Mouse (Mus musculus) stomach, embryonic 15.5 days (tissue): ENCODE results near the gene Ank3. TPM values are rescaled to one million over a fixed set of nuclear protein-coding genes. Genes with fewer than 3 reads are reported as not detected.

Experiments used
- ATAC-seq: fragments of 200-750 bp; cut with Nextera tagmentation; 2 replicates; pipeline ENCODE4 v1.8.0; 2017; ENCODE audit warnings: low read depth, moderate number of reproducible peaks, moderate TSS enrichment; ENCODE audit not compliant: insufficient read depth, low FRiP score
- H3K27ac ChIP-seq: fragments of 300-500 bp; sonication (generic); 2 replicates; pipeline ENCODE4 v1.5.1; 2015; ENCODE audit warnings: mild to moderate bottlenecking, inconsistent platforms
- H3K27me3 ChIP-seq: fragments of 300-500 bp; sonication (generic); replicated peaks from 2 replicates; pipeline ENCODE4 v1.6.1; 2015; ENCODE audit warnings: inconsistent platforms
- H3K36me3 ChIP-seq: fragments of 300-500 bp; sonication (generic); 2 replicates; pipeline ENCODE4 v1.6.1; 2015; ENCODE audit warnings: inconsistent platforms
- H3K4me1 ChIP-seq: fragments of 300-500 bp; sonication (generic); 2 replicates; pipeline ENCODE4 v1.6.1; 2015; ENCODE audit warnings: inconsistent platforms
- H3K4me2 ChIP-seq: fragments of 300-500 bp; sonication (generic); 2 replicates; pipeline ENCODE4 v1.6.1; 2015; ENCODE audit warnings: mild to moderate bottlenecking, inconsistent platforms
- H3K4me3 ChIP-seq: fragments of 300-500 bp; sonication (generic); replicated peaks from 2 replicates; pipeline ENCODE4 v1.5.1; 2015; ENCODE audit warnings: inconsistent platforms
- H3K9ac ChIP-seq: fragments of 300-500 bp; sonication (generic); 2 replicates; pipeline ENCODE4 v1.6.1; 2015; ENCODE audit warnings: inconsistent platforms
- H3K9me3 ChIP-seq: fragments of 300-500 bp; sonication (generic); 2 replicates; pipeline ENCODE4 v1.6.1; 2016; ENCODE audit warnings: inconsistent platforms
- WGBS: fragments of 180-500 bp; shearing (Covaris S2); methylation state at CpG from one replicate; pipeline ENCODE4 v1.1.7; 2015; 5-methylcytosine and 5-hydroxymethylcytosine counted together
- polyA plus RNA-seq: library from polyadenylated mRNA; unstranded; fragments of >200 nt; fragmentation: Nextera tagmentation; extraction: Ambion mirVana; gene quantifications from 2 replicates; pipeline ENCODE4 v1.2.1, GENCODE M21; 2015

Gene Ank3
- polyA plus RNA-seq, 1 experiment from 2014 or later, result 33.0 TPM

DNA sequence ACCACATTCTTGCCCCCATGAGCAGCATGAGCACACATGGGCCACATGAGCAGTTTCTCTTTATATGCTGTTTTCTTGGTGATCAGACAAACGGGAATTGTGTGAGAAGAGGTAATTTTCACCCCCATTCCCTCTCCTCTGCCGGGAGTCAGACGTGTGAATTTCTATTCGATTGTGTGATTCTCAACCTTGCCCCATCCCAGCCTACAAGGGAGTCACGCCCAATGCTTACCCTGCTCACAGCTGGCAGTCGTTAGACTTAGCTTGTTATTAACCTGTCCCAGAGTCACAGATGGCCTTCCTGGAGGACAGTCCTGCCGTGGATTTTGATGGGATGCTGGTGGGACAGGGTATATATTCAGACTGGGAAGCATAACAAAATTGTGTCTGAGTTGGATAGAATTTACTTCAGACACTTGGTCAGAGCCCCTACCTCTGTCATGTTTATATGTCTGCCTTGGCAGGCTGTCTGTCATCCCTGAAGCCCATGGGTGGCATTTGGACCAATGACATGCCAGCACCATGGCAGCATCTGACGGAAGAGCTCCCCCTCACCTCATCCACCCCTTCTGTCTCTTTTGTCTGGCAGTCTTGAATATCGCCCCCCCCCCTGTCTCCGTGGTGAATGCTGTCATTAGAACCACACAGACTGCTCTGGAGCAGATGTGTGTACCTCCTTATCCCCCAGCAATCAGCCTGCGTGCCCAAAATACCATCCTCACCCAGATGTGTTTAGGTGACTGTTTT, 237.5 kb downstream of the Ank3 start:
- H3K27ac ChIP-seq, result no peak overlapping the region
- no peak overlapping the region for H3K4me3 ChIP-seq
- no peak overlapping the region for H3K4me2 ChIP-seq
- H3K9ac ChIP-seq, result no peak overlapping the region
- no peaks in the 10 kb centered on the region for H3K9me3 ChIP-seq
- no peaks in the 10 kb centered on the region for H3K36me3 ChIP-seq
- 55% methylated on average over 11 of the region's 11 CpGs for WGBS
- H3K27me3 ChIP-seq, result no peaks in the 10 kb centered on the region
- no peaks in the 10 kb centered on the region for H3K4me1 ChIP-seq
- no peak for ATAC-seq

DNA sequence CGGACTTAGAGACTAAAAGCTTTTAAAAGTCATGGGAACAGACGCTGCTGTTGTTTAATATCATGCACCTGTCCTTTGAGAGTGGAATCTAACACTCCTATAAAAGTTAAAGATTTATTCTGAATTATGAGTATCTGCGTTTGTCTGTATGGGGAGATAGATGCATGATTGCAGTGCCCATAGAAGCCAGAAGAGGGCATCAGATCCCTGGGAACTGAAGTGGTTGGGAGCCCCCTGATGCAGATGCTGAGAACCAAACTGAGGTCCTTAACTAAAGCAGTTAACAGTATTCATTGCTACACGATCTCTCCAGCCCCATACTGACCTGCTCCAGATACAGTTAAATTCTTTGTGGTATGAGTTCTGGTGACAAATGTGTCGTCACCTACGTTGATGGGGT, 240.6 kb downstream of the Ank3 start:
- WGBS, result 87% methylated on average over 6 of the region's 6 CpGs
- H3K4me1 ChIP-seq, result no peaks in the 10 kb centered on the region

GRCm38 (mm10) chr10:69640617-69641016, 242.0 kb downstream of the Ank3 start:
- Histone ChIP-seq H3K36me3 (no peaks in the 10 kb centered on the region), H3K9ac (no peak overlapping the region), H3K4me2 (no peak overlapping the region), H3K27ac (no peak overlapping the region), H3K9me3 (no peaks in the 10 kb centered on the region), H3K27me3 (no peaks in the 10 kb centered on the region), H3K4me1 (no peaks in the 10 kb centered on the region), H3K4me3 (no peak overlapping the region)
- 74% methylated on average over 4 of the region's 4 CpGs for WGBS
- no peak for ATAC-seq

More for the DNA sequence above, 240.6 kb downstream of the Ank3 start:
- Histone ChIP-seq H3K9me3 (no peaks in the 10 kb centered on the region), H3K36me3 (no peaks in the 10 kb centered on the region), H3K9ac (no peak overlapping the region), H3K27me3 (no peaks in the 10 kb centered on the region), H3K4me2 (no peak overlapping the region), H3K4me3 (no peak overlapping the region), H3K27ac (no peak overlapping the region)
- ATAC-seq, result no peak

DNA sequence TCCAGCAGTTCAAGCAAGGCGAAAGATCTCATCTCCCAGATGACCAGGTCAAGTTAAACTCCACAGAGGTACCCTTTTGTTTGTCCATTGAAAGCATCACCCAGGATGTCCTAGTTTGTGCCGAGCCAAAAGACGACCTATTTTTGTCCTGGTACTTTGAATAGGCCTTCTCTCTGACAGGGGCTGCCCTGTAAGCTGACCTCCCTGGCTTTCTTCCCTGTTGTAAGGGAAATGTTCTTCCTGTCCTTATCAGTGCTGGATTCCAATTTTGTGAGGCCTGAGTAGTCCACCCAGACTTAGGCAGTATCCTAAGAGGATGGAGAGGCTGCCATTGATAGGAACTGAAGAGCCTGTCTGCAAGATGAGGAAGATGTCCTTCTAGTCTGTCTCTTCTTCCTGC, 244.9 kb downstream of the Ank3 start:
- H3K9ac ChIP-seq, result no peak overlapping the region
- no peak for ATAC-seq
- H3K36me3 ChIP-seq, result no peaks in the 10 kb centered on the region
- H3K9me3 ChIP-seq, result no peaks in the 10 kb centered on the region
- H3K27me3 ChIP-seq, result no peaks in the 10 kb centered on the region
- no peaks in the 10 kb centered on the region for H3K4me1 ChIP-seq
- H3K27ac ChIP-seq, result no peak overlapping the region
- whole genome bisulfite sequencing, result 57% methylated on average over 3 of the region's 3 CpGs
- no peak overlapping the region for H3K4me2 ChIP-seq
- H3K4me3 ChIP-seq, result no peak overlapping the region

GRCm38 (mm10) chr10:69643986-69644385, 245.4 kb downstream of the Ank3 start:
- no peak overlapping the region for H3K4me2 ChIP-seq
- ATAC-seq, result no peak
- H3K4me3 ChIP-seq, result no peak overlapping the region
- no peaks in the 10 kb centered on the region for H3K27me3 ChIP-seq
- no peaks in the 10 kb centered on the region for H3K4me1 ChIP-seq
- H3K27ac ChIP-seq, result no peak overlapping the region
- WGBS, result 78% methylated on average over 6 of the region's 6 CpGs
- H3K9ac ChIP-seq, result no peak overlapping the region
- no peaks in the 10 kb centered on the region for H3K9me3 ChIP-seq
- no peaks in the 10 kb centered on the region for H3K36me3 ChIP-seq

GRCm38 (mm10) chr10:69645311-69645802, 246.8 kb downstream of the Ank3 start:
- Histone ChIP-seq H3K36me3 (no peaks in the 10 kb centered on the region), H3K4me3 (no peak overlapping the region), H3K27me3 (no peaks in the 10 kb centered on the region), H3K27ac (no peak overlapping the region), H3K9ac (no peak overlapping the region), H3K9me3 (no peaks in the 10 kb centered on the region), H3K4me1 (no peaks in the 10 kb centered on the region), H3K4me2 (no peak overlapping the region)
- WGBS, result 92% methylated on average over 5 of the region's 5 CpGs
- ATAC-seq, result no peak

GRCm38 (mm10) chr10:69645929-69646328, 247.4 kb downstream of the Ank3 start:
- H3K9me3 ChIP-seq, result no peaks in the 10 kb centered on the region
- no peak overlapping the region for H3K4me2 ChIP-seq
- no peak overlapping the region for H3K9ac ChIP-seq
- WGBS, result 87% methylated on average over 9 of the region's 9 CpGs
- ATAC-seq, result no peak
- H3K4me1 ChIP-seq, result no peaks in the 10 kb centered on the region
- H3K4me3 ChIP-seq, result no peak overlapping the region
- H3K27ac ChIP-seq, result no peak overlapping the region
- no peaks in the 10 kb centered on the region for H3K36me3 ChIP-seq
- no peaks in the 10 kb centered on the region for H3K27me3 ChIP-seq

GRCm38 (mm10) chr10:69650074-69650473, 251.5 kb downstream of the Ank3 start:
- Histone ChIP-seq H3K4me2 (no peak overlapping the region), H3K4me3 (no peak overlapping the region), H3K4me1 (peaks cover 9% of the 10 kb centered on the region), H3K36me3 (no peaks in the 10 kb centered on the region), H3K27ac (no peak overlapping the region), H3K27me3 (no peaks in the 10 kb centered on the region), H3K9me3 (no peaks in the 10 kb centered on the region), H3K9ac (no peak overlapping the region)
- 37% methylated on average over 4 of the region's 4 CpGs for WGBS
- ATAC-seq, result no peak

DNA sequence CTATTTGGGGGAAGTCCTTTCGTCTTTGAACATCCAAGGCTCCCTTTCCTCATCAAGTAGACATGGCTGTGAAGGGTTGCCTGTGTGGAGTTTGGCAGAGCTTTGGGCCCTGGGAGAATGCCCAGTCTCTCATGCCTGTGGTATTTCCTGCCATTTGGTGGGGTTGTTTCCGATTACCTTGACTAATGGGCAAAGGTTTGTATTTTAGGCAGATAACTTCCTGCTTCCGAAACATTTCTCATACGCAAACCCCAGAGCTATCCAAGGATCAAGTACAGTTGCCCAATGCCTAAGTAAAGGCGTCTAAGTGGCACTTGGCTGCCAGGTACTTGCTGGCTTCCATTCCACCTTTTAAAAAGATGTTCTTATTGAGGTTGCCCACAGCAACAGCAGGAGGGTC, 254.1 kb downstream of the Ank3 start:
- Histone ChIP-seq H3K4me1 (peaks cover 12% of the 10 kb centered on the region), H3K4me2 (no peak overlapping the region)

GRCm38 (mm10) chr10:69653121-69653677, 254.6 kb downstream of the Ank3 start:
- no peak overlapping the region for H3K4me3 ChIP-seq
- H3K27me3 ChIP-seq, result no peaks in the 10 kb centered on the region
- H3K27ac ChIP-seq, result no peak overlapping the region
- H3K36me3 ChIP-seq, result no peaks in the 10 kb centered on the region
- H3K4me1 ChIP-seq, result peaks cover 12% of the 10 kb centered on the region
- no peak overlapping the region for H3K4me2 ChIP-seq
- no peak overlapping the region for H3K9ac ChIP-seq
- no peak for ATAC-seq
- H3K9me3 ChIP-seq, result no peaks in the 10 kb centered on the region
- WGBS, result 12% methylated on average over 5 of the region's 5 CpGs

More for the DNA sequence above, 254.1 kb downstream of the Ank3 start:
- ATAC-seq, result no peak
- H3K27me3 ChIP-seq, result no peaks in the 10 kb centered on the region
- no peak overlapping the region for H3K4me3 ChIP-seq
- 38% methylated on average over 5 of the region's 5 CpGs for WGBS
- H3K9me3 ChIP-seq, result no peaks in the 10 kb centered on the region
- H3K9ac ChIP-seq, result no peak overlapping the region
- H3K36me3 ChIP-seq, result no peaks in the 10 kb centered on the region
- no peak overlapping the region for H3K27ac ChIP-seq

DNA sequence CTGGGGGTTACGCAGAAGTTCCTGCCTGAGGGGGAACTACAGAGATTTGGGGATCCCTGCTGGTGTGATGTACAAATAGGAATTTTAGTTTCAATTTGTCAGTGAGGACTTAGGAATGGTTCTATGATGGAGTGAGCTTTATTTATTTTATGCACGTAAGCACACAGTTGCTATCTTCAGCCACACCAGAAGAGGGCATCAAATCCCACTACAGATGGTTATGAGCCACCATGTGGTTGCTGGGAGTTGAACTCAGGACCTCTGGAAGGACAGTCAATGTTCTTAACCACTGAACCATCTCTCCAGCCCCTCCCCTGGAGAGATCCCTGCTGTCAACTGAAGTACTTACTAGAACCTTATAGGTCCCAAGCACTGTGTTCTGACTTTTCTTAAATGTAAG, 255.6 kb downstream of the Ank3 start:
- Histone ChIP-seq H3K4me1 (peaks cover 12% of the 10 kb centered on the region), H3K9me3 (no peaks in the 10 kb centered on the region), H3K4me3 (no peak overlapping the region), H3K27ac (no peak overlapping the region), H3K4me2 (no peak overlapping the region), H3K27me3 (no peaks in the 10 kb centered on the region), H3K36me3 (no peaks in the 10 kb centered on the region), H3K9ac (no peak overlapping the region)
- ATAC-seq, result no peak
- 86% methylated on average over 2 of the region's 2 CpGs for WGBS

DNA sequence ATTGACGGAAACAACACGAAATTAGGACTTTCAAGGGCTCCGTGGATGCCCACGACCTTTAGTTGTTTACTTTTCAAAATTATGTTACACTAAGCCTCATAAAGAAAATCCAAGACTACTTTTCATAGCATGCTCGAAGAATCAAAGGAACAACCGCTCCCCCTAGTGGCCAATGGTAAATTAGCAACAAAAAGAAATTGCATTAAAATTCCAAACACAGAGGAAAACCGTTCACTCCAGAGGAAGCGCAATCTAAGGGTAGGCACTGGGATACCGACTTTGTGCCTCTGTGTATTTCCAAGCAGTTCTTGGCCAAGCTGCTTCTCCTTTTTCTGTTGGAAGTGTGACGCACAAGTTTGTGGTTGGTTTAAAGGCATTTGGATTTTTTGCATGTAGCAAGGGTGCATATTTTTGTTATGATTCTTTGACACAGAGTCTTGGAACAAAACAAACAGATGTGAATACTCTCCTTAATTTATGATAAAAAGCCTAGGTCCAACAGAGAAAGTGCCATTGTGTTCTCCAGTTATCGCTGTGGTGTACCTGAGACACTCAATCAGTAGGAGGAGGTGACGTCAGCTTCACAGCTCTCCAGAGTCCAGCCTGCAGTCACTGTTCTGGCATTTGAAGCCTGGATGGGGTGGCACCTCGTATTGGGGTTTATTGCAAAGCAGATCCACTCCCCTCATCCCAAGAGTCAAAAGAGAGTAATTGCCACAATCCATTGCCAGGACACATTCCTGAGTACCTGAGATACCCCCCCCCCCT, 256.5 kb downstream of the Ank3 start:
- ATAC-seq, result no peak
- WGBS, result 14% methylated on average over 13 of the region's 13 CpGs
- H3K4me2 ChIP-seq, result no peak overlapping the region

More for the DNA sequence above, 256.5 kb downstream of the Ank3 start:
- no peak overlapping the region for H3K9ac ChIP-seq
- H3K4me1 ChIP-seq, result peaks cover 12% of the 10 kb centered on the region
- H3K4me3 ChIP-seq, result no peak overlapping the region
- no peaks in the 10 kb centered on the region for H3K9me3 ChIP-seq
- H3K36me3 ChIP-seq, result no peaks in the 10 kb centered on the region
- no peak overlapping the region for H3K27ac ChIP-seq
- no peaks in the 10 kb centered on the region for H3K27me3 ChIP-seq
